ENCODE assay signal across 8 mouse cellular contexts in the genomic region with DNA sequence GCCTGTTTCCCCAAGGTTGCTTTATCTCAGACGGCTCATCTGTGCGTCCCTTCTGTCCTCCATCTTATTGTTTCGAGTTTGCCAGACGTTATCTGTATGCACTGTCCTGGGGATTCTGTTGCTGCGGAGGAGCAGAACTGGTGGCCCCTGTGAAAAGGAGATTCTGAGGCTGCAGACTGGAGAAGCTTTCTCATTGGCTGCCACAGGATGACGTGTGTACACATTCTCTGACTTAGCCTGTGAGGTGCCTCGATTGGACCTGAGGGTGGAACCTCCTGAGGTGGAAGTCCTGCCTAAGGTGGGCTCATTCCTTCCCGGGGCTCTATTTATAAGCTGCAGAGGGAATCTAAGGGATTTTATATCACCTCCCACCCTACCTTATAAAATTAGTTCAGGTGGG. TPM values are rescaled to one million over a fixed set of nuclear protein-coding genes. Genes with fewer than 3 reads are reported as not detected.
DNase-seq lines count a peak whose midpoint lies in the region; ATAC-seq lines count a peak whose summit lies in the region.

No protein-coding gene starts in this region.

- no peaks in the 10 kb centered on the region for H3K36me3 ChIP-seq in intestine, embryonic 14.5 days (ENCODE audit: control insufficient read depth, insufficient read depth, low read length)
- H3K36me3 ChIP-seq in neural tube, embryonic 12.5 days = no peaks in the 10 kb centered on the region

- whole genome bisulfite sequencing in intestine, embryonic 14.5 days = 28% methylated on average over 8 of the region's 8 CpGs
- 28% methylated on average over 8 of the region's 8 CpGs for WGBS in neural tube, embryonic 12.5 days

- H3K27me3 ChIP-seq in intestine, embryonic 14.5 days (replicated peaks; ENCODE audit: control insufficient read depth, insufficient read depth, low read length) = no peaks in the 10 kb centered on the region
- no peaks in the 10 kb centered on the region for H3K27me3 ChIP-seq in neural tube, embryonic 12.5 days (replicated peaks)

- no peak overlapping the region for H3K4me3 ChIP-seq in intestine, embryonic 14.5 days (ENCODE audit: low read depth, low read length)
- H3K4me3 ChIP-seq in neural tube, embryonic 12.5 days = no peak overlapping the region

- no peak overlapping the region for H3K27ac ChIP-seq in intestine, embryonic 14.5 days (ENCODE audit: low read depth)
- no peak overlapping the region for H3K27ac ChIP-seq in neural tube, embryonic 12.5 days

- H3K4me1 ChIP-seq in intestine, embryonic 14.5 days (replicated peaks; ENCODE audit: control insufficient read depth, insufficient read depth, low read length) = peaks cover 24% of the 10 kb centered on the region
- peaks cover 22% of the 10 kb centered on the region for H3K4me1 ChIP-seq in neural tube, embryonic 12.5 days

- H3K9ac ChIP-seq in intestine, embryonic 14.5 days (ENCODE audit: low read length) = no peak overlapping the region
- H3K9ac ChIP-seq in neural tube, embryonic 12.5 days = 0 out of 2 replicates have a peak overlapping the region, but pooled peaks have one; percentile 42

- ATAC-seq in intestine, embryonic 14.5 days (replicated peaks; ENCODE audit: low FRiP score, low TSS enrichment, low read depth) = peak; percentile 60; the same call in 1 of the 2 replicates
- 0 out of 2 replicates have a peak, but pooled peaks have one; percentile 44 for ATAC-seq in neural tube, embryonic 12.5 days (ENCODE audit: low FRiP score, low read depth)

- DNase-seq in spleen, adult 12 weeks (ENCODE audit: low spot score) = peak; percentile 41
- DNase-seq in spleen, adult 18-20 months = no peak
- peak; percentile 84 for DNase-seq in c-Kit-positive CD71-positive TER-119-positive erythroid progenitor cells, embryonic 14.5 days (ENCODE audit: low spot score)
- no peak for DNase-seq in intestine, embryonic 14.5 days (ENCODE audit: low spot score)
- DNase-seq in adrenal gland, postnatal 36 days = no peak
- DNase-seq in layer of hippocampus, adult 11-12 months (ENCODE audit: low spot score) = no peak
- no peak for DNase-seq in kidney, adult 8-10 months

- H3K4me2 ChIP-seq in intestine, embryonic 14.5 days (ENCODE audit: low read length) = no peak overlapping the region
- peak overlapping the region; percentile 33; the same call in 1 of the 2 replicates for H3K4me2 ChIP-seq in neural tube, embryonic 12.5 days (replicated peaks)

- H3K9me3 ChIP-seq in intestine, embryonic 14.5 days (ENCODE audit: control insufficient read depth, low read length) = no peaks in the 10 kb centered on the region
- no peaks in the 10 kb centered on the region for H3K9me3 ChIP-seq in neural tube, embryonic 12.5 days

RNA-seq across cellular contexts. Expression of gene Znrf1, which starts 37.7 kb away (rescaled TPM):
- polyA plus RNA-seq in intestine, embryonic 14.5 days (2014; fragmentation: Nextera tagmentation; extraction: Ambion mirVana) = 27.0 and 34.2 TPM in 2 replicates
- 113 and 118 TPM in 2 replicates for polyA plus RNA-seq in neural tube, embryonic 12.5 days (2016; fragmentation: Nextera tagmentation; extraction: Ambion mirVana)
- 10 to 100 TPM; 38.1 to 40.6 TPM for total RNA-seq in adrenal gland, postnatal 36 days (2021)

RNA-seq across cellular contexts. Expression of gene Wdr59, which starts 51.7 kb away (rescaled TPM):
- 5.2 TPM in 2 replicates for polyA plus RNA-seq in intestine, embryonic 14.5 days (2014; fragmentation: Nextera tagmentation; extraction: Ambion mirVana)
- polyA plus RNA-seq in neural tube, embryonic 12.5 days (2016; fragmentation: Nextera tagmentation; extraction: Ambion mirVana) = 6.3 and 6.8 TPM in 2 replicates
- 10 to 100 TPM; 10.4 to 12.8 TPM for total RNA-seq in adrenal gland, postnatal 36 days (2021)

RNA-seq across cellular contexts. Expression of gene Ldhd, which starts 56.6 kb away (rescaled TPM):
- polyA plus RNA-seq in intestine, embryonic 14.5 days (2014; fragmentation: Nextera tagmentation; extraction: Ambion mirVana) = 1.2 TPM in 2 replicates
- 0.46 and 0.49 TPM in 2 replicates for polyA plus RNA-seq in neural tube, embryonic 12.5 days (2016; fragmentation: Nextera tagmentation; extraction: Ambion mirVana)
- 10 to 100 TPM; 50.1 to 74.8 TPM for total RNA-seq in adrenal gland, postnatal 36 days (2021)

Comparison
In these comparisons a context has a peak if more than half of its experiments do, and no peak if none do; other contexts are left out.
1. DNase-seq: peak in spleen, adult 12 weeks (single experiment) and c-Kit-positive CD71-positive TER-119-positive erythroid progenitor cells, embryonic 14.5 days (single experiment); none in spleen, adult 18-20 months (0 of 2), intestine, embryonic 14.5 days (single experiment), adrenal gland, postnatal 36 days (0 of 2), layer of hippocampus, adult 11-12 months (single experiment) and kidney, adult 8-10 months (0 of 2).